Mouse (Mus musculus) heart, postnatal 36 days (tissue): ENCODE measurements around the gene Ccdc97. TPM values are rescaled to one million over a fixed set of nuclear protein-coding genes. Genes with fewer than 3 reads are reported as not detected.

Source experiments
- DNase-seq, 2 experiments: peaks; one replicate each; pipeline ENCODE4 v3.0.0; 2021 to 2022
- intact Hi-C: fragments of 180-260 bp; cut with DNase I; formaldehyde crosslinking; loops from one replicate; pipeline ENCODE4 v1.15.1; 2025
- total RNA-seq, 2 experiments: library from RNA; stranded (reverse); gene quantifications; 2 replicates each; pipeline ENCODE4 v1.2.3; 2021

Gene Ccdc97
- total RNA-seq = 10 to 100 TPM; 55.0 to 55.8 TPM

- DNase-seq = peak; percentile 92 to 94
- intact Hi-C loops = loop anchor here (1.0 kb wide), 1 partner anchor 32 kb away; the partner anchor contains the start of gene Tgfb1
Measured at GRCm38 (mm10) chr7:25718788-25719417, at the start of gene Ccdc97. Gene Ccdc97 (minus strand): TSS chr7:25719088.

- intact Hi-C loops = no loop called here
- DNase-seq = no peak
Measured at GRCm38 (mm10) chr7:25768229-25768628, 49.3 kb upstream of the Ccdc97 start.

GRCm38 (mm10) chr7:25766108-25766507, 47.2 kb upstream of the Ccdc97 start:
- no peak for DNase-seq
- intact Hi-C loops = no loop called here

DNA sequence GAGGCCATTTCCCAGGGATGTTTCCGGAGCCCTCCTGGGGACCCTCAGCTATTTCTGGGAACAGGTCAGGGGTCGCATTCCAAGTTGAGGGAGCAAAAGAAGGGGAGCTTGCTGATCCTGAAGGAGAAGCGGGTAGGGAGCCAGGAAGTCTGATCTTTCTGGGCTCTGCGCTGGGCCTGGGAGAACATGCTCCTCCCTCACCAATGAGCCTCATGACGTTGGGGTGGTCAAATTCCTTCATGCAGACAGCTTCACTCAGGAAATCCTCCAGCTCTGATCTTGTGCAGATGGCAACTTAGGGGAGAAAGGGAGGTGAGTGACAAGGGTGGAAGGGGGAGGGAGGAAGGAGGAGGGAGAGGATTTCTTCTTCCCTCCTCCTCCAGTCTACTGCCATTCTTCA, 45.3 kb upstream of the Ccdc97 start:
- intact Hi-C loops = loop anchor here (2.0 kb wide), 1 partner anchor 15 kb away; no protein-coding TSS in a partner anchor

DNA sequence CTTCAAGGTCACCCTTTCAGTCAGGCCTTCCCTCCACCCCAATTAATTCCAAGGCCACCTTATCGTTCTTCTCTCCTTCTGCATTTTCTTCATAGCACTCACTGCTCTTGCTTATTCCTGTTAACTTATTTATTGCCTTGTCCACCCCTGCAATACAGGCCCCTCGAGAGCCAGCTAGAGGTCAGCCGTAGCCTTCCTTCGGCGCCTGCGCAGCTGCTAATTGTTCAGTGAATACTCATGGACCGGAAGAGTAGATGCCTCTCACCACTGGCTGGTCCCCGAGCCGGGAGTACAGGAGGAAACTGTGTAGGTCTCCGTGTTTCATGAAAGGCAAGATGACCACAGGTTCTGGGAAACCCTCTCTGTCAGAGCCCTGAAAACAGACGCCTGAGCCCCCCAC, 44.8 kb upstream of the Ccdc97 start:
- intact Hi-C loops = loop anchor here (2.0 kb wide), 1 partner anchor 15 kb away; no protein-coding TSS in a partner anchor
- no peak for DNase-seq

More for the DNA sequence above, 45.3 kb upstream of the Ccdc97 start:
- no peak for DNase-seq

DNA sequence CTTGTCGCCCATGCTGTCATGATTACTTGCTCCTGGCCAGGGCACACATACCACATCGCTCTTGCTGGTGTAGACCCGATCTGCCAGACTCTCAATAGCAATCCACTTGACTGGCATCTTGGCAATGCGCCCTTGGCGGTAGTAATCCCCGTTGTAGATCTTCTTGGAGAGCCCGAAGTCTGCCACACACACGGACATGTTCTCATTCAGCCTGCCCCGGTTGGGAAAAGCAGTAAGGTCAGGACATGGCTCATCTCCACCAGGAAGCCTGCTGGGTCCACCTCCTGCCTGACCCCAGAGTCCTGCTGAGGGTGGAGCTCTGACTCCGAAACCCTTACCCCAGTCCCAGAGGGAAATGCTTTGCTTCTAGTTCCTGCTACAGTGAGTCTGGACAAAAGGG, 42.5 kb upstream of the Ccdc97 start:
- intact Hi-C loops = no loop called here
- peak; percentile 34 to 45 for DNase-seq

DNA sequence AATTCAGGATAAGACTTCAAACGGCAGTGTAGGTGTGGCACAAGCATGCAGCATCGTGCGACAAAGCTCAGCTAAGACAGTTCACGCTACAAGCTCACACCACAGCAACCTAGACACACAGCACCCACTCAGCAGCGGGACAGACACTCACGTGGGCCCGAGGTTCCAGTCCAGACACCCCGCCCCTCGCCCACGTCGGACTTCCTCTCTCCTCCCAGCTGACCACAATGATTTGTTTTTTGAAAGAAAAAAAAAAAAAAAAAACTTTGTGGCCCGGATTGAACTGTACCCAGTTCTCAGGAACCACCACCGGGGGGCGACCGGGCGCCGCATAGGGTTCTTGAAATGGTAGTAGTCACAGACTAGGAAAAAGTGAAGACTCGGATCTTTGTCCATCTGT, 37.1 kb upstream of the Ccdc97 start:
- peak; percentile 89 to 93 for DNase-seq
- intact Hi-C loops = loop anchor here (1.0 kb wide), 1 partner anchor 49 kb away; no protein-coding TSS in a partner anchor

DNA sequence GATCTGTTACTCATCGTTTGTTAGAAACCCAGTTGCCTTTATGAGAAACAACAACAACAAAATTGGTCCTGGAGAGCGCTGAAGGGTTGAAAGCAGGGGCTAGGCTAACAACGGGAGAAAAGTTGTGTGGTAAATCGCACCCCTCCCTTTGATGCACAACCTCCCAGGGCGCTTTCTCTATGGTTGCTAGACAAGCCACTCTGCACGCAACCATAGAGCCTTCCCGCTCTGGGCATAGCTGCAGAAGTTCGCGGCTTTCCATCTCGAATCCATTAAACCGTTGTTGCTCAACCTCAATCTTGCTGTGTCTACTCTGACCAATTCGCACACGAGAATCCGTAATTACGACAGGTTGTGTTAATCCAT, 36.6 kb upstream of the Ccdc97 start:
- DNase-seq = peak in 1 of 2 experiments; percentile 53
- intact Hi-C loops = no loop called here

DNA sequence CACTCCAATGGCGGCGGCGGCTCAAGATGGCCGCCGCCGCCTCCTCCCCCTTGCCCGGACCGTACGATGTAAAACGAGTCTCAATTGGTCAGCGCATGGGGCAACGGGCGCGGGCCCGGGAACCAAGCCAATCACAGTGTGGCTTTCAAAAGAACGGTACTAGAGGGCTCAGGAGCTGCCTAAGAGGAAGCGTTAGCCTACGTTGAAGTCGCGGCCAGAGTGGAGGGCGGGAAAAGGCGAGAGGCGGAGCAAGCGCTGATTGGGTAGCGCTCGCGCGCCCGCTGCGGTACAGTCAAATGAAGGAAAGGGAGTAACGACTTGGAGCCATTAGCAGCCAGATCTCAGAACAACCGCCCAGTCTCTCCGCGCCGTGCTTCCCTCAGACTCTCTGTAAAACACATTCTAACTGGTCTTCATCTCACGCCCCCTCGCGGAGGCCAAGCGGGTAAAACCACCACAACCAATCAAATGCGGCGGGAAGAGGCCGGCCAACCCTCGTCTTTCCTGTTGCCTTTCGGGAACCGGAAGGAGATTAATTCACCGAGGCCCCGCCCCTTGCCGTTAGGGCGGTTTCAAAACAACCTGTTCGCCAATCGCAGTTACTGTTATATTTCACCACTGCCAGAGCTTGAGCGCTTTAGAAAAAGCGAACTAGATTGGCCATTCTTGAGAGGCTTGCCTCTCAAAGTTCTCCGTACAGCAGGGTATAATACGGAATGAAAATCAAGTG, 36.0 kb upstream of the Ccdc97 start, which contains the start of gene Hnrnpul1:
Hnrnpul1 (minus strand) TSS at position 20 of the 730 bp plus-strand sequence.
- DNase-seq = peak; percentile 98 to 100
- intact Hi-C loops = no loop called here

DNA sequence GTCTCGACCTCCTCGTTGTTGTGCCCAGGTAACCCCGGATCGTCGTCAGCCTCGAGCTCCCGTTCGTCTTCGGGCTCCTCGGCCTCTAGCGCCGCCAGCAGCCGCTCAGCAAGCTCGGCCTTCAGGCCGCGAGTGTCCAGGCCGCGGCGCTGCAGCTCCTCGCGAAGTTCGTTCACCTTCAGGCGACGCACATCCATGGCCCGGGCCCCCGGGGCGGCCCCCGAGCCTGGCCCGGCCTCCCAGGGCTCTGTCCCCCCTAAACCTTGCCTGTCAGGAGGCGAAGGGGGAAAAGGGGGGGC, 35.5 kb upstream of the Ccdc97 start:
- DNase-seq = no peak
- intact Hi-C loops = no loop called here

- DNase-seq = no peak
- intact Hi-C loops = loop anchor here (2.0 kb wide), 1 partner anchor 33 kb away; no protein-coding TSS in a partner anchor
Measured at GRCm38 (mm10) chr7:25753643-25754438, 35.0 kb upstream of the Ccdc97 start.

DNA sequence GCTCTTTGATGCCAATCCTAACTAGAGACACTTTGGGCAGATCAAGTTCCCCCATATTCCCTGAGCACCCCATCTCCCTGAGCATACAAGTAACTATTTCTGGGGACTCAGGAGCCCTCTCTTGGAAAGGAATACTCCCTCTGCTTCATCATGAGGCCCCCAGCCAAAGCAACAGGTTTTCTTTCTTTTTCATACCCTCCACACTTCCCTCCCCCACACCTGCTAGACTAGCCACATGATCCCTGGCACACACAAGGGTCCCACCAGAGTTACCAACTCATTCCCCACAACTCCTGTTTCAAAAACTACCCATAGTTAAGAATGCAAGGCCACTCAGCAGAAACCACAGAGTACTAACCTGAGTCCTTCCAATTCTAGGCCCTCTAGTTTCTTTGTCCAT, 34.2 kb upstream of the Ccdc97 start:
- no peak for DNase-seq
- intact Hi-C loops = loop anchor here (2.0 kb wide), 1 partner anchor 32 kb away; no protein-coding TSS in a partner anchor

- no peak for DNase-seq
- intact Hi-C loops = no loop called here
Measured at GRCm38 (mm10) chr7:25746844-25747243, 28.0 kb upstream of the Ccdc97 start.

GRCm38 (mm10) chr7:25738277-25738676, 19.4 kb upstream of the Ccdc97 start:
- DNase-seq = no peak
- intact Hi-C loops = no loop called here

GRCm38 (mm10) chr7:25736920-25737319, 18.0 kb upstream of the Ccdc97 start:
- intact Hi-C loops = no loop called here
- DNase-seq = no peak

- intact Hi-C loops = no loop called here
- DNase-seq = no peak
Measured at GRCm38 (mm10) chr7:25734991-25735390, 16.1 kb upstream of the Ccdc97 start.

DNA sequence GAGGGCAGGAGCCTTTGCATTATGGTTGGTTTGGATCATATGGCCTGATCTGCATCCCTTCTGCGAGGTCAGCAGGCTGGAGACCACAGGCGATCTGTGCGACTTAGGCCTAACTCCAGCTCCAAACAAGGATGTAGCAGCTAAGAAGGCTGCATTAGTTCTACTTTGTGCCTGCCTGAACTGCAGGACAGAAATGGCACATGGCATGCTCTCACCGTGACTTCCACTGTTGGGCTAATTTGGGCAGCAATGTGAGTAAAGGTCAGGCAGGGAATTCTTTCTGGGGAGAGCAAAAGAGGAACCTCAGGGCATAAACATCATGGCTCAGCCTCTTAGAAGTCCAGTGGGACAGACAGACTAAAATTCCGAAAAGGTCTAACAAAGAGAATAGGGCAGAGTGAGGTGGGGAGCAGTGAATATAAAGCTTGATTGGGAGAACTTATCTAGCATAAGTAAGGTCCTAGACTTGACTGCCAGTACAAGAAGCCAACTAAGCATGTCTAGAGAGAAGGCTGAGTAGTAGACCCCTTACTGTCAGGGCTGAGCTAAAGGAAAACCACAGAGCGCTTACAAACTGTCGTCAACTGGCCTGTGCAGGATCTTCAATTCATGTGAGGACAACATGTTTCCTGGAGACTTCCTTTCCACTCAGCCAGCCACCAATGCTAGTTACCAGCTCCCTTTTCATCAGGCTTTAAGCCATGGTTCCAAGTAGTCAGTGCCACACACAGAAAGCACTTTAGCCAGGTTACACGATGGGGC, 12.6 kb upstream of the Ccdc97 start:
- no peak for DNase-seq
- intact Hi-C loops = no loop called here

DNA sequence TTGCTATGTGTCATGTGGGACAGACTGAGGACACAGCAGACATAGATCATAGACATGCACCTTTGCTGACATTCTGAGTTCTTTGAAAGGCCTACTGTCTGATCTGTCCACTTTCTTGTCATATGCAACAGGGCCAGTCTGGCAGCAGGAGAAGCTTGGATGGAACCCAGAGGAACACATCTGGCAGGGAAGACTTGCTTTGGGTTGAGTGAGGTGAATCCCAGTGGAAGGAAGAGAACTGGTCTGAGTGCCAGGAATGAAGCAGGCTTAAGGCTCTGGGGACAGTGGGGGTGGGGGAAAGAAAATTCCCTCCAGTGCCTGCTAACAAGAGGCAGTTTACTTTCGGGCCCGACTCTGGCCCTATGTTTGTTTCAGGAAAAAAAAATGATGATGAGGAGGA, 11.0 kb upstream of the Ccdc97 start:
- DNase-seq = peak; percentile 55 to 69
- intact Hi-C loops = no loop called here

DNA sequence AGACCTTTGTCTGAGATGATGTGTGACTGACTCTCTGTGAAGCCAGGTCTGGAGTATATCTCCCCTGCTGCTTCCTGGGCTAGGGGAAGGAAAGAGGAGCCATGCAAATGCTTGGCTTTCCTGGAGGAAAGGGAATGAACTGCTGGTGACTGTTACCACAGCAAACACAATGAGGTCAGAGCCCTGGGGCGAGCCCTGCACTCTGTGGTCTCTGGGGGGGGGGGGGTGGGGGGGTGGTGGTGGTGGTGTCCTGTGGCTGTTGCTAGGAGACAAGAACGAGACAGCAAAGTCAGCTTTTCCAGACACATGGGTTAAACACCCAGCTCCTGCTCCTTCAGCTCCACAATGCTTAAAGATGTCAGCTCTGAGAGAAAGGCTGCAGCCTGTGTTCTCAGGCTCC, 10.5 kb upstream of the Ccdc97 start:
- intact Hi-C loops = no loop called here
- no peak for DNase-seq

- intact Hi-C loops = no loop called here
- no peak for DNase-seq
Measured at GRCm38 (mm10) chr7:25727800-25728199, 8.9 kb upstream of the Ccdc97 start.
